Mouse (Mus musculus) embryonic fibroblast, embryonic 13.5 days (primary cell): Measurements from ENCODE around the gene Phldb3.

Source experiments
- CTCF ChIP-seq: IDR thresholded peaks from 2 replicates; pipeline ENCODE4 v1.5.1; 2011; ENCODE audit warnings: mild to moderate bottlenecking, control low read depth, low read length, moderate library complexity, borderline replicate concordance; ENCODE audit not compliant: insufficient read depth
- POLR2A ChIP-seq: IDR thresholded peaks from 2 replicates; pipeline ENCODE4 v1.6.1; 2011; ENCODE audit warnings: low read depth, mild to moderate bottlenecking, control low read depth, low read length, moderate library complexity

- TF ChIP-seq POLR2A = no peak
- TF ChIP-seq CTCF = no peak
These were observed 12.4 kb downstream of the Phldb3 start for GRCm38 (mm10) chr7:24622967-24623366.
